21 mouse cellular contexts compared by ENCODE assay signal in genomic region chr13:72425917-72426316, GRCm38 (mm10).
DNase-seq lines count a peak whose midpoint lies in the region; ATAC-seq lines count a peak whose summit lies in the region.
"Had no signal": no experiment of that assay in that cellular context is flagged by ENCODE, and none has a peak within 500 bp of the region (broad histone marks: within the 10 kb centered on the region; RNA-seq: fewer than 3 reads in every experiment).

No protein-coding gene starts in this region.

- ATAC-seq in limb, embryonic 11.5 days (ENCODE audit: insufficient number of reproducible peaks, low FRiP score, low TSS enrichment, low read depth), result peak; percentile 39; the same call in 1 of the 2 replicates
- peak; percentile 69; the same call in 1 of the 2 replicates for ATAC-seq in limb, embryonic 12.5 days (ENCODE audit: insufficient number of reproducible peaks, insufficient read depth, low FRiP score, low TSS enrichment, low read depth)
- no peak for ATAC-seq in hindbrain, embryonic 11.5 days (ENCODE audit: low FRiP score)
- ATAC-seq: forebrain, postnatal 0 days; liver, postnatal 0 days had no signal

- no peak overlapping the region for H3K27ac ChIP-seq in limb, embryonic 11.5 days (replicated peaks; ENCODE audit: low read depth, low read length)
- H3K27ac ChIP-seq in limb, embryonic 10.5 days, result no peak overlapping the region
- H3K27ac ChIP-seq in limb, embryonic 12.5 days, result no peak overlapping the region
- H3K27ac ChIP-seq in hindbrain, embryonic 11.5 days (ENCODE audit: low read depth, low read length), result no peak overlapping the region
- H3K27ac ChIP-seq: embryonic facial prominence, embryonic 13.5 days; heart, embryonic 13.5 days; hindbrain, embryonic 15.5 days had no signal

- H3K4me3 ChIP-seq in limb, embryonic 11.5 days (ENCODE audit: low read depth, low read length), result no peak overlapping the region
- no peak overlapping the region for H3K4me3 ChIP-seq in limb, embryonic 10.5 days
- H3K4me3 ChIP-seq in limb, embryonic 12.5 days (replicated peaks), result no peak overlapping the region
- H3K4me3 ChIP-seq in hindbrain, embryonic 11.5 days (ENCODE audit: low read depth, low read length), result no peak overlapping the region
- H3K4me3 ChIP-seq: embryonic facial prominence, embryonic 13.5 days; heart, embryonic 13.5 days; hindbrain, embryonic 15.5 days had no signal

- peaks cover 5% of the 10 kb centered on the region; the same call in 1 of the 2 replicates for H3K4me1 ChIP-seq in limb, embryonic 11.5 days (ENCODE audit: control insufficient read depth, insufficient read depth, low read length)
- peaks cover 19% of the 10 kb centered on the region for H3K4me1 ChIP-seq in limb, embryonic 10.5 days
- H3K4me1 ChIP-seq in limb, embryonic 12.5 days (replicated peaks), result peaks cover 12% of the 10 kb centered on the region
- H3K4me1 ChIP-seq in hindbrain, embryonic 11.5 days (replicated peaks; ENCODE audit: control insufficient read depth, insufficient read depth, low read length), result no peaks in the 10 kb centered on the region
- H3K4me1 ChIP-seq: hindbrain, embryonic 15.5 days had no signal

- no peaks in the 10 kb centered on the region for H3K9me3 ChIP-seq in limb, embryonic 11.5 days (ENCODE audit: control insufficient read depth, low read length)
- H3K9me3 ChIP-seq in limb, embryonic 10.5 days (replicated peaks), result no peaks in the 10 kb centered on the region
- H3K9me3 ChIP-seq in limb, embryonic 12.5 days, result no peaks in the 10 kb centered on the region
- H3K9me3 ChIP-seq in hindbrain, embryonic 11.5 days (ENCODE audit: control insufficient read depth, low read length), result no peaks in the 10 kb centered on the region
- H3K9me3 ChIP-seq: embryonic facial prominence, embryonic 13.5 days; heart, embryonic 13.5 days; hindbrain, embryonic 15.5 days had no signal

- no peaks in the 10 kb centered on the region for H3K27me3 ChIP-seq in limb, embryonic 11.5 days (ENCODE audit: control insufficient read depth, insufficient read depth, low read length)
- H3K27me3 ChIP-seq in limb, embryonic 10.5 days (ENCODE audit: low read depth, poor library complexity, severe bottlenecking), result 0 out of 2 replicates have a peak, but pooled peaks cover 3% of the 10 kb centered on the region
- no peaks in the 10 kb centered on the region for H3K27me3 ChIP-seq in limb, embryonic 12.5 days
- H3K27me3 ChIP-seq in hindbrain, embryonic 11.5 days (ENCODE audit: control insufficient read depth, insufficient read depth, low read length), result no peaks in the 10 kb centered on the region
- H3K27me3 ChIP-seq: embryonic facial prominence, embryonic 13.5 days; hindbrain, embryonic 15.5 days had no signal

- 22% methylated on average over 8 of the region's 8 CpGs for WGBS in limb, embryonic 11.5 days
- WGBS in limb, embryonic 10.5 days, result 33% methylated on average over 8 of the region's 8 CpGs
- WGBS in limb, embryonic 12.5 days, result 21% methylated on average over 8 of the region's 8 CpGs
- WGBS in hindbrain, embryonic 11.5 days, result 48% methylated on average over 8 of the region's 8 CpGs

- no peaks in the 10 kb centered on the region for H3K36me3 ChIP-seq in limb, embryonic 11.5 days (ENCODE audit: control insufficient read depth, insufficient read depth, low read length)
- H3K36me3 ChIP-seq in limb, embryonic 10.5 days, result no peaks in the 10 kb centered on the region
- H3K36me3 ChIP-seq in limb, embryonic 12.5 days, result no peaks in the 10 kb centered on the region
- H3K36me3 ChIP-seq in hindbrain, embryonic 11.5 days (ENCODE audit: control insufficient read depth, insufficient read depth, low read length), result no peaks in the 10 kb centered on the region
- H3K36me3 ChIP-seq: embryonic facial prominence, embryonic 13.5 days; heart, embryonic 13.5 days; hindbrain, embryonic 15.5 days had no signal

- H3K9ac ChIP-seq in limb, embryonic 11.5 days (ENCODE audit: low read length), result no peak overlapping the region
- H3K9ac ChIP-seq in limb, embryonic 12.5 days (replicated peaks), result no peak overlapping the region
- H3K9ac ChIP-seq in hindbrain, embryonic 11.5 days (ENCODE audit: low read depth, low read length), result no peak overlapping the region
- H3K9ac ChIP-seq: embryonic facial prominence, embryonic 13.5 days; forebrain, postnatal 0 days; heart, embryonic 13.5 days; hindbrain, embryonic 15.5 days; liver, postnatal 0 days had no signal

- H3K4me2 ChIP-seq in limb, embryonic 11.5 days (ENCODE audit: low read depth, severe bottlenecking), result no peak overlapping the region
- H3K4me2 ChIP-seq in limb, embryonic 12.5 days, result no peak overlapping the region
- no peak overlapping the region for H3K4me2 ChIP-seq in hindbrain, embryonic 11.5 days (replicated peaks; ENCODE audit: low read depth, low read length)
- H3K4me2 ChIP-seq: embryonic facial prominence, embryonic 13.5 days; heart, embryonic 13.5 days; hindbrain, embryonic 15.5 days had no signal

- no peak for DNase-seq in limb, embryonic 11.5 days (ENCODE audit: low spot score)
- no peak for DNase-seq in limb, embryonic 10.5 days (ENCODE audit: low spot score)
- DNase-seq in embryo, embryonic 9.5 days (ENCODE audit: extremely low spot score), result peak; percentile 10
- no peak for DNase-seq in T-cell, adult 2 months (ENCODE audit: low spot score)
- DNase-seq in c-Kit-positive CD71-positive TER-119-positive erythroid progenitor cells, embryonic 14.5 days (ENCODE audit: low spot score), result no peak
- no peak for DNase-seq in hindbrain, embryonic 11.5 days (ENCODE audit: low spot score)
- DNase-seq: adrenal gland, adult 8-10 months; cerebellum, postnatal 10 days; forebrain, postnatal 0 days; kidney, adult 11 months; kidney, postnatal 36 days; layer of hippocampus, adult 9-11 months; liver, postnatal 0 days; lung, postnatal 10 days; midbrain, embryonic 14.5 days; right cerebral cortex, postnatal 14 days; thymus, adult 2 months had no signal
